ENCODE assay signal across 7 mouse cellular contexts in genomic region chr15:68508190-68508589, GRCm38 (mm10).
"Had no signal": no experiment of that assay in that cellular context is flagged by ENCODE, and none has a peak within 500 bp of the region (broad histone marks: within the 10 kb centered on the region; RNA-seq: fewer than 3 reads in every experiment).

No protein-coding gene starts in this region.

- H3K9ac ChIP-seq: limb, embryonic 15.5 days; liver, embryonic 12.5 days; midbrain, embryonic 13.5 days had no signal

- ATAC-seq: intestine, embryonic 16.5 days; liver, embryonic 12.5 days; midbrain, embryonic 13.5 days had no signal

- H3K4me1 ChIP-seq: liver, embryonic 12.5 days had no signal

- H3K36me3 ChIP-seq: limb, embryonic 15.5 days; liver, embryonic 12.5 days; midbrain, embryonic 13.5 days had no signal

- H3K27ac ChIP-seq: limb, embryonic 15.5 days; liver, embryonic 12.5 days; midbrain, embryonic 13.5 days; stomach, postnatal 0 days had no signal

- DNase-seq: lung, postnatal 10 days; thymus, postnatal 4 days had no signal

- H3K4me3 ChIP-seq: limb, embryonic 15.5 days; liver, embryonic 12.5 days; midbrain, embryonic 13.5 days had no signal

- H3K4me2 ChIP-seq: limb, embryonic 15.5 days; liver, embryonic 12.5 days; midbrain, embryonic 13.5 days had no signal

- H3K9me3 ChIP-seq: limb, embryonic 15.5 days; liver, embryonic 12.5 days; midbrain, embryonic 13.5 days had no signal

- H3K27me3 ChIP-seq: limb, embryonic 15.5 days; liver, embryonic 12.5 days; midbrain, embryonic 13.5 days had no signal
